In genomic region chr5:142403694-142404093, GRCm38 (mm10) we compare ENCODE assay signal across 8 mouse cellular contexts. TPM values are rescaled to one million over a fixed set of nuclear protein-coding genes. Genes with fewer than 3 reads are reported as not detected.
DNase-seq lines count a peak whose midpoint lies in the region; ATAC-seq and TF ChIP-seq lines count a peak whose summit lies in the region.

No protein-coding gene starts in this region.

- H3K27ac ChIP-seq in layer of hippocampus, adult 2 months = peak overlapping the region; percentile 89; the same call in 1 of the 2 replicates
- H3K27ac ChIP-seq in forebrain, embryonic 12.5 days = no peak overlapping the region
- no peak overlapping the region for H3K27ac ChIP-seq in intestine, postnatal 0 days (ENCODE audit: low read depth, low read length)
- H3K27ac ChIP-seq in neural tube, embryonic 12.5 days = no peak overlapping the region

- no peak for DNase-seq in layer of hippocampus, adult 2 months (ENCODE audit: low spot score in 2 of 2)
- DNase-seq in layer of hippocampus, postnatal 25 days (ENCODE audit: extremely low spot score in 1 of 2, low spot score in 1 of 2) = no peak
- DNase-seq in layer of hippocampus, adult 11-12 months (ENCODE audit: low spot score) = no peak
- DNase-seq in gastrocnemius, postnatal 4 days (ENCODE audit: low spot score in 2 of 2) = no peak

- 90% methylated on average over 3 of the region's 3 CpGs for WGBS in forebrain, embryonic 12.5 days
- WGBS in intestine, postnatal 0 days = 29% methylated on average over 3 of the region's 3 CpGs
- 82% methylated on average over 3 of the region's 3 CpGs for WGBS in neural tube, embryonic 12.5 days

- no peaks in the 10 kb centered on the region for H3K27me3 ChIP-seq in forebrain, embryonic 12.5 days
- H3K27me3 ChIP-seq in intestine, postnatal 0 days (replicated peaks; ENCODE audit: control insufficient read depth, insufficient read depth, low read length) = no peaks in the 10 kb centered on the region
- H3K27me3 ChIP-seq in neural tube, embryonic 12.5 days (replicated peaks) = no peaks in the 10 kb centered on the region

- TF ChIP-seq CTCF in layer of hippocampus, adult 2 months (conservative IDR thresholded peaks at IDR 0.05) = no peak
- no peak for TF ChIP-seq CTCF in intestine, postnatal 0 days (IDR thresholded peaks at IDR 0.05; ENCODE audit: low read depth)

- peaks cover 52% of the 10 kb centered on the region for H3K4me1 ChIP-seq in forebrain, embryonic 12.5 days
- H3K4me1 ChIP-seq in intestine, postnatal 0 days (replicated peaks; ENCODE audit: control insufficient read depth, insufficient read depth, low read length) = peaks cover 8% of the 10 kb centered on the region; the same call in 1 of the 2 replicates
- H3K4me1 ChIP-seq in neural tube, embryonic 12.5 days = peaks cover 38% of the 10 kb centered on the region

- H3K9me3 ChIP-seq in forebrain, embryonic 12.5 days = no peaks in the 10 kb centered on the region
- no peaks in the 10 kb centered on the region for H3K9me3 ChIP-seq in intestine, postnatal 0 days (ENCODE audit: control insufficient read depth)
- no peaks in the 10 kb centered on the region for H3K9me3 ChIP-seq in neural tube, embryonic 12.5 days

- peak overlapping the region; percentile 97 for H3K4me2 ChIP-seq in forebrain, embryonic 12.5 days
- H3K4me2 ChIP-seq in intestine, postnatal 0 days (replicated peaks; ENCODE audit: low read depth) = peak overlapping the region; percentile 94
- peak overlapping the region; percentile 97 for H3K4me2 ChIP-seq in neural tube, embryonic 12.5 days (replicated peaks)

- H3K36me3 ChIP-seq in forebrain, embryonic 12.5 days (replicated peaks) = peaks cover 4% of the 10 kb centered on the region; the same call in 1 of the 2 replicates
- peaks cover 8% of the 10 kb centered on the region; the same call in 1 of the 2 replicates for H3K36me3 ChIP-seq in intestine, postnatal 0 days (ENCODE audit: control insufficient read depth, insufficient read depth)
- H3K36me3 ChIP-seq in neural tube, embryonic 12.5 days = peaks cover 13% of the 10 kb centered on the region

- peak overlapping the region; percentile 89 for H3K4me3 ChIP-seq in layer of hippocampus, adult 2 months
- H3K4me3 ChIP-seq in forebrain, embryonic 12.5 days (replicated peaks) = 0 out of 2 replicates have a peak overlapping the region, but pooled peaks have one; percentile 89
- H3K4me3 ChIP-seq in intestine, postnatal 0 days (ENCODE audit: low read depth, low read length) = no peak overlapping the region
- no peak overlapping the region for H3K4me3 ChIP-seq in neural tube, embryonic 12.5 days

- ATAC-seq in forebrain, embryonic 12.5 days (ENCODE audit: low FRiP score) = no peak
- peak; percentile 18; the same call in 1 of the 2 replicates for ATAC-seq in intestine, postnatal 0 days
- no peak for ATAC-seq in neural tube, embryonic 12.5 days (ENCODE audit: low FRiP score, low read depth)
- no peak for ATAC-seq in monocyte, adult 5-6 weeks (replicated peaks; ENCODE audit: insufficient number of reproducible peaks, low FRiP score, low TSS enrichment, poor library complexity, severe bottlenecking)

- H3K9ac ChIP-seq in forebrain, embryonic 12.5 days = no peak overlapping the region
- no peak overlapping the region for H3K9ac ChIP-seq in intestine, postnatal 0 days (ENCODE audit: low read depth, low read length)
- H3K9ac ChIP-seq in neural tube, embryonic 12.5 days = no peak overlapping the region

RNA-seq across cellular contexts. Expression of gene Foxk1, which starts 2.4 kb away (rescaled TPM):
- total RNA-seq in layer of hippocampus, adult 2 months (2021) = 10 to 100 TPM; 53.0 to 60.3 TPM
- total RNA-seq in layer of hippocampus, postnatal 25 days (2021) = 10 to 100 TPM; 40.6 to 45.7 TPM
- polyA plus RNA-seq in forebrain, embryonic 12.5 days (2016; fragmentation: Nextera tagmentation; extraction: Ambion mirVana) = 5.2 and 5.9 TPM in 2 replicates
- 2.6 and 4.5 TPM in 2 replicates for polyA plus RNA-seq in intestine, postnatal 0 days (2015; fragmentation: Nextera tagmentation; extraction: Ambion mirVana)
- 6.2 and 7.2 TPM in 2 replicates for polyA plus RNA-seq in neural tube, embryonic 12.5 days (2016; fragmentation: Nextera tagmentation; extraction: Ambion mirVana)
- 17.6 to 31.2 TPM (median 21.7 TPM) in 3 replicates for total RNA-seq in monocyte, adult 5-6 weeks (2017)
- total RNA-seq in gastrocnemius, postnatal 4 days (2021) = 10 to 100 TPM; 26.6 to 27.9 TPM

Comparison
In these comparisons a context has a peak if more than half of its experiments do, and no peak if none do; other contexts are left out.
1. H3K4me3 ChIP-seq: peak in layer of hippocampus, adult 2 months (single experiment) and forebrain, embryonic 12.5 days (single experiment); none in intestine, postnatal 0 days (single experiment) and neural tube, embryonic 12.5 days (single experiment).
2. Peak in every context shown above with its lines, with median percentiles within 50 percentile points of each other: H3K4me2 ChIP-seq.